Mouse (Mus musculus) erythroblast, embryonic 14.5 days (primary cell): ENCODE measurements around the gene Afdn.

Source experiments
- GATA1 ChIP-seq: IDR thresholded peaks from 2 replicates; pipeline ENCODE4 v1.6.1; 2012; ENCODE audit warnings: low read length, inconsistent platforms, mixed read lengths
- TAL1 ChIP-seq: IDR thresholded peaks from 3 replicates; pipeline ENCODE4 v1.6.1; 2012; ENCODE audit warnings: low read length, inconsistent platforms, mixed read lengths

GRCm38 (mm10) chr17:13925931-13926330, 165.6 kb downstream of the Afdn start:
- TF ChIP-seq GATA1 (no peak), TAL1 (no peak)
